Mouse (Mus musculus) liver, postnatal 0 days (tissue): ENCODE data around the gene Afg1l.
A peak's percentile ranks its signal among the peaks of the same experiment; 100 is the strongest.

Source experiments
- CTCF ChIP-seq: sonication (generic); IDR thresholded peaks from 2 replicates; pipeline ENCODE4 v1.5.1; 2016; ENCODE audit warnings: antibody characterized with exemption, low read depth
- EP300 ChIP-seq: IDR thresholded peaks from 2 replicates; pipeline ENCODE4 v1.6.1; 2016; ENCODE audit warnings: antibody characterized with exemption, low read depth, mild to moderate bottlenecking

DNA sequence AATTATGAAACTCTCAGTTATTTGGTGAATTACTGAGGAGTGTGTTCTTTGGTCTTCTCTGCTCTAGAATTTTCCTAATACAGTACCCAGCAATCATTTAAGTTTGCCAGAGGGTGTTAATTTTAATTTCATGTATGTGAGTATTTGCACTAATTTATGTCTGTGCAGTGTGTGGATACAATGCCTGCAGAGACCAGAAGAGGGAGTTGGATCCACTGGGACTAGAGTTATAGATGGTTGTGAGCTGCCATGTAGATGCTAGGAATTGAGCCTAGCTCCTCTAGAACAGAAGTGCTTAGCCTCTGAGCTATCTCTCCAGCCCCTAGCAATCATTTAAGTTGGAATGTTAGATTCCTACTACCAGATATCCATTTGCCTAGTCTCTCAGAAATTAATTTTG is 35.8 kb upstream of the Afg1l start:
- TF ChIP-seq CTCF (peak; percentile 60), EP300 (no peak)
